Mouse (Mus musculus): ENCODE measurements around the gene Tob1. TPM values are rescaled to one million over a fixed set of nuclear protein-coding genes. Genes with fewer than 3 reads are reported as not detected.

Gene Tob1
- polyA plus RNA-seq, 1 experiment from 2014 or later, result 35.2 TPM

GRCm38 (mm10) chr11:94198405-94199146, 12.7 kb upstream of the Tob1 start:
- H3K4me2 ChIP-seq, result no peak overlapping the region
- no peak for ATAC-seq (ENCODE audit: insufficient number of reproducible peaks, low FRiP score)
- H3K9ac ChIP-seq, result no peak overlapping the region
- no peak overlapping the region for H3K4me3 ChIP-seq
- H3K36me3 ChIP-seq, result no peaks in the 10 kb centered on the region
- WGBS, result 78% methylated on average over 7 of the region's 7 CpGs
- H3K27me3 ChIP-seq (replicated peaks), result no peaks in the 10 kb centered on the region
- peaks cover 14% of the 10 kb centered on the region for H3K4me1 ChIP-seq (replicated peaks)
- no peaks in the 10 kb centered on the region for H3K9me3 ChIP-seq (replicated peaks)
- no peak overlapping the region for H3K27ac ChIP-seq (ENCODE audit: poor library complexity, severe bottlenecking)

- ATAC-seq (ENCODE audit: insufficient number of reproducible peaks, low FRiP score), result no peak
- H3K9me3 ChIP-seq (replicated peaks), result no peaks in the 10 kb centered on the region
- 64% methylated on average over 2 of the region's 2 CpGs for WGBS
Observed at GRCm38 (mm10) chr11:94199771-94200170, 11.5 kb upstream of the Tob1 start.

GRCm38 (mm10) chr11:94200422-94200821, 10.8 kb upstream of the Tob1 start:
- Histone ChIP-seq H3K4me3 (no peak overlapping the region), H3K27ac (ENCODE audit: poor library complexity, severe bottlenecking) (no peak overlapping the region), H3K36me3 (no peaks in the 10 kb centered on the region), H3K9me3 (replicated peaks) (no peaks in the 10 kb centered on the region), H3K9ac (no peak overlapping the region), H3K4me2 (no peak overlapping the region), H3K27me3 (replicated peaks) (no peaks in the 10 kb centered on the region), H3K4me1 (replicated peaks) (peaks cover 14% of the 10 kb centered on the region)
- 58% methylated on average over 4 of the region's 4 CpGs for WGBS
- no peak for ATAC-seq (ENCODE audit: insufficient number of reproducible peaks, low FRiP score)

More at GRCm38 (mm10) chr11:94199771-94200170, 11.5 kb upstream of the Tob1 start:
- Histone ChIP-seq H3K4me3 (no peak overlapping the region), H3K27ac (ENCODE audit: poor library complexity, severe bottlenecking) (no peak overlapping the region), H3K27me3 (replicated peaks) (no peaks in the 10 kb centered on the region), H3K4me1 (replicated peaks) (peaks cover 14% of the 10 kb centered on the region), H3K4me2 (no peak overlapping the region), H3K36me3 (no peaks in the 10 kb centered on the region), H3K9ac (no peak overlapping the region)

- Histone ChIP-seq H3K4me3 (no peak overlapping the region), H3K36me3 (no peaks in the 10 kb centered on the region), H3K27me3 (replicated peaks) (no peaks in the 10 kb centered on the region), H3K4me1 (replicated peaks) (peaks cover 7% of the 10 kb centered on the region; the same call in 1 of the 2 replicates), H3K4me2 (no peak overlapping the region), H3K9ac (no peak overlapping the region), H3K27ac (ENCODE audit: poor library complexity, severe bottlenecking) (no peak overlapping the region), H3K9me3 (replicated peaks) (no peaks in the 10 kb centered on the region)
- WGBS, result 79% methylated on average over 5 of the region's 5 CpGs
- no peak for ATAC-seq (ENCODE audit: insufficient number of reproducible peaks, low FRiP score)
Observed at GRCm38 (mm10) chr11:94202106-94202505, 9.1 kb upstream of the Tob1 start.

GRCm38 (mm10) chr11:94203066-94203465, 8.2 kb upstream of the Tob1 start:
- Histone ChIP-seq H3K9me3 (replicated peaks) (no peaks in the 10 kb centered on the region), H3K4me1 (replicated peaks) (0 out of 2 replicates have a peak, but pooled peaks cover 7% of the 10 kb centered on the region), H3K36me3 (no peaks in the 10 kb centered on the region), H3K27ac (ENCODE audit: poor library complexity, severe bottlenecking) (no peak overlapping the region), H3K4me3 (no peak overlapping the region), H3K27me3 (replicated peaks) (no peaks in the 10 kb centered on the region), H3K4me2 (no peak overlapping the region), H3K9ac (no peak overlapping the region)
- no peak for ATAC-seq (ENCODE audit: insufficient number of reproducible peaks, low FRiP score)
- 67% methylated on average over 3 of the region's 3 CpGs for WGBS

GRCm38 (mm10) chr11:94206398-94207114, 4.7 kb upstream of the Tob1 start:
- H3K27me3 ChIP-seq (replicated peaks), result no peaks in the 10 kb centered on the region
- H3K4me1 ChIP-seq (replicated peaks), result no peaks in the 10 kb centered on the region
- 67% methylated on average over 10 of the region's 10 CpGs for WGBS
- H3K9ac ChIP-seq, result no peak overlapping the region
- H3K9me3 ChIP-seq (replicated peaks), result no peaks in the 10 kb centered on the region
- no peak for ATAC-seq (ENCODE audit: insufficient number of reproducible peaks, low FRiP score)
- no peaks in the 10 kb centered on the region for H3K36me3 ChIP-seq
- H3K4me3 ChIP-seq, result no peak overlapping the region
- no peak overlapping the region for H3K4me2 ChIP-seq
- H3K27ac ChIP-seq (ENCODE audit: poor library complexity, severe bottlenecking), result no peak overlapping the region

- Histone ChIP-seq H3K27me3 (replicated peaks) (no peaks in the 10 kb centered on the region), H3K4me3 (no peak overlapping the region), H3K36me3 (peaks cover 5% of the 10 kb centered on the region), H3K27ac (ENCODE audit: poor library complexity, severe bottlenecking) (peak overlapping the region; percentile 60; the same call in 1 of the 2 replicates), H3K4me2 (no peak overlapping the region), H3K9ac (no peak overlapping the region), H3K9me3 (replicated peaks) (no peaks in the 10 kb centered on the region), H3K4me1 (replicated peaks) (peaks cover 5% of the 10 kb centered on the region)
- WGBS, result 42% methylated on average over 8 of the region's 8 CpGs
- no peak for ATAC-seq (ENCODE audit: insufficient number of reproducible peaks, low FRiP score)
Observed at GRCm38 (mm10) chr11:94208811-94209675, 2.2 kb upstream of the Tob1 start.

GRCm38 (mm10) chr11:94209695-94210131, 1.5 kb upstream of the Tob1 start:
- peak overlapping the region; percentile 99 for H3K27ac ChIP-seq (ENCODE audit: poor library complexity, severe bottlenecking)
- H3K36me3 ChIP-seq, result peaks cover 10% of the 10 kb centered on the region
- no peaks in the 10 kb centered on the region for H3K27me3 ChIP-seq (replicated peaks)
- H3K4me2 ChIP-seq, result peak overlapping the region; percentile 98
- peak overlapping the region; percentile 74 for H3K9ac ChIP-seq
- no peak for ATAC-seq (ENCODE audit: insufficient number of reproducible peaks, low FRiP score)
- H3K4me1 ChIP-seq (replicated peaks), result peaks cover 10% of the 10 kb centered on the region
- H3K4me3 ChIP-seq, result peak overlapping the region; percentile 61
- H3K9me3 ChIP-seq (replicated peaks), result no peaks in the 10 kb centered on the region
- 2% methylated on average over 14 of the region's 14 CpGs for WGBS

GRCm38 (mm10) chr11:94210191-94211086, 815 bp upstream of the Tob1 start:
- peak overlapping the region; percentile 99 for H3K27ac ChIP-seq (ENCODE audit: poor library complexity, severe bottlenecking)
- under 1% methylated on average over 47 of the region's 56 CpGs for WGBS
- H3K4me3 ChIP-seq, result peak overlapping the region; percentile 61
- H3K4me2 ChIP-seq, result peak overlapping the region; percentile 98
- ATAC-seq (ENCODE audit: insufficient number of reproducible peaks, low FRiP score), result peak; percentile 87
- H3K36me3 ChIP-seq, result peaks cover 11% of the 10 kb centered on the region
- H3K9ac ChIP-seq, result peak overlapping the region; percentile 87
- peaks cover 11% of the 10 kb centered on the region for H3K4me1 ChIP-seq (replicated peaks)
- no peaks in the 10 kb centered on the region for H3K9me3 ChIP-seq (replicated peaks)
- no peaks in the 10 kb centered on the region for H3K27me3 ChIP-seq (replicated peaks)

All from heart, embryonic 12.5 days (tissue).